Mouse (Mus musculus) intestine, postnatal 0 days (tissue): ENCODE data around the gene Cic. TPM values are rescaled to one million over a fixed set of nuclear protein-coding genes. Genes with fewer than 3 reads are reported as not detected.
"Not testable (repeated sequence)": the region's sequence is repeated elsewhere in the genome, so short reads cannot be mapped to it uniquely, and the experiment has no call there.

Experiments
- ATAC-seq: fragments of 200-750 bp; cut with Nextera tagmentation; 2 replicates; pipeline ENCODE4 v1.8.0; 2017; ENCODE audit warnings: mild to moderate bottlenecking, moderate TSS enrichment, moderate library complexity
- H3K27ac ChIP-seq: fragments of 300-500 bp; sonication (generic); 2 replicates; pipeline ENCODE4 v1.5.1; 2014; ENCODE audit warnings: mild to moderate bottlenecking, low read depth, low read length, moderate library complexity
- H3K27me3 ChIP-seq: fragments of 300-500 bp; sonication (generic); replicated peaks from 2 replicates; pipeline ENCODE4 v1.6.1; 2014; ENCODE audit warnings: low read length, mixed read lengths; ENCODE audit not compliant: control insufficient read depth, insufficient read depth
- H3K36me3 ChIP-seq: fragments of 300-500 bp; sonication (generic); 2 replicates; pipeline ENCODE4 v1.6.1; 2014; ENCODE audit warnings: mild to moderate bottlenecking, moderate library complexity; ENCODE audit not compliant: control insufficient read depth, insufficient read depth
- H3K4me1 ChIP-seq: fragments of 300-500 bp; sonication (generic); replicated peaks from 2 replicates; pipeline ENCODE4 v1.6.1; 2014; ENCODE audit warnings: antibody characterized with exemption, low read length, mixed read lengths; ENCODE audit not compliant: control insufficient read depth, insufficient read depth
- H3K4me2 ChIP-seq: fragments of 300-500 bp; sonication (generic); replicated peaks from 2 replicates; pipeline ENCODE4 v1.6.1; 2014; ENCODE audit warnings: low read depth, mild to moderate bottlenecking, moderate library complexity
- H3K4me3 ChIP-seq: fragments of 300-500 bp; sonication (generic); 2 replicates; pipeline ENCODE4 v1.5.1; 2014; ENCODE audit warnings: low read depth, low read length
- H3K9ac ChIP-seq: fragments of 300-500 bp; sonication (generic); 2 replicates; pipeline ENCODE4 v1.6.1; 2014; ENCODE audit warnings: mild to moderate bottlenecking, low read depth, low read length
- H3K9me3 ChIP-seq: fragments of 300-500 bp; sonication (generic); 2 replicates; pipeline ENCODE4 v1.6.1; 2016; ENCODE audit warnings: mixed run types; ENCODE audit not compliant: control insufficient read depth
- CTCF ChIP-seq: sonication (generic); IDR thresholded peaks from 2 replicates; pipeline ENCODE4 v1.5.1; 2016; ENCODE audit warnings: low read depth, mild to moderate bottlenecking, control low read depth, antibody characterized with exemption, moderate library complexity
- WGBS: fragments of 180-500 bp; shearing (Covaris S2); extraction: QIAGEN DNeasy Blood & Tissue Kit; methylation state at CpG from one replicate; pipeline ENCODE4 v1.1.7; 2014; 5-methylcytosine and 5-hydroxymethylcytosine counted together
- polyA plus RNA-seq: library from polyadenylated mRNA; unstranded; fragments of >200 nt; fragmentation: Nextera tagmentation; extraction: Ambion mirVana; gene quantifications from 2 replicates; pipeline ENCODE4 v1.2.1, GENCODE M21; 2015

Cic gene
- polyA plus RNA-seq, 1 experiment from 2014 or later = 17.2 TPM

DNA sequence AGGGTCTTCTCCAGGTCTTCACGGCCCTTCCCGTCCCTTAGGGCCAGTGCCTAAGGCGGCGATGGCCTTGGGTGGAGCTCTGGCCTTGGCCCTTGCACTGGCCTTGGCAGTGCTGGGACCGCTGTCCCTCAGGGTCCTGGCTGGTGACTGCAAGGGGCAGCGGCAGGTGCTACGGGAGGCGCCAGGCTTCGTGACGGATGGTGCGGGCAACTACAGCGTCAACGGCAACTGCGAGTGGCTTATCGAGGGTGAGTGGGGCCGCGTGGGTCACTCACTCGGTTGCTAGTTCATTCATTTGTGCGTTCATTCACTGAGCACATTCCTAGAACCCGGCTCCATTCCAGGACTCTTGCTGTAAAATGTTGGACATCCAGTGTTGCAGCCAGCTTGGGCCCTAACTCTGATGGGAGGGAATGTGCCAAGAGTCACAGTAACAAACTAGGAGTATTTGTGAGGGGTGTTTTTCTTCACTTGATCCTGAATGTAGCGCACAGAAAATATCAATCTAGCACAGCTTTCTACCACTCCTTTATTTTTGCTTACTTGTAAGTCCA, 50.0 kb downstream of the Cic start:
- TF ChIP-seq CTCF = no peak
- WGBS = 12% methylated on average over 21 of the region's 21 CpGs
- Histone ChIP-seq H3K4me3 (peak overlapping the region; percentile 70), H3K4me2 (peak overlapping the region; percentile 89), H3K9ac (peak overlapping the region; percentile 70), H3K27me3 (peaks cover 34% of the 10 kb centered on the region), H3K27ac (peak overlapping the region; percentile 30; the same call in 1 of the 2 replicates), H3K9me3 (no peaks in the 10 kb centered on the region), H3K4me1 (0 out of 2 replicates have a peak, but pooled peaks cover 4% of the 10 kb centered on the region), H3K36me3 (no peaks in the 10 kb centered on the region)
- no peak for ATAC-seq

DNA sequence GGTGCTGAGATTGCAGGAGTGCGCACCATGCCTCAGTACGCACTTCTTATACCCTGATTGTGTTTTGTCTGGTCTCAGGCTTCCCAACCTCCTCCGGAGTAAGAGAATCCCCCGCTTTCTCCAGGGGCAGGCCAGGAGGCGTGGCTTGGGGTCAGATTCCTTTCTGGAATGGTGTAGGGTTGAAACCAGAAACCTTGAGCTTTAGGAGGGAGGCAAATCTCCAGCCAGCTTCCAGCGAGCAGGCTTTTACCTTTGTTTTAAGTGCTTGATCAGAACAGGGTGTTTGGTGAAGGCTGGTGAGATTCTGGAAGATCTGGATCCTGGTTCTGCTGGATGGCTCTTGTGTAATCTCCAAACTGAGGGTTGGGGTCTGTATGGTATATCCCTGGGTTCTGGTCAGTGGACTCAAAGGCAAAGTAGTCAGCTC, 54.6 kb downstream of the Cic start:
- peak; percentile 15; the same call in 1 of the 2 replicates for ATAC-seq
- no peak overlapping the region for H3K4me3 ChIP-seq
- 0 out of 2 replicates have a peak overlapping the region, but pooled peaks have one; percentile 13 for H3K4me2 ChIP-seq
- H3K9ac ChIP-seq = no peak overlapping the region
- WGBS = 26% methylated on average over 6 of the region's 6 CpGs
- H3K36me3 ChIP-seq = no peaks in the 10 kb centered on the region
- 0 out of 2 replicates have a peak, but pooled peaks cover 4% of the 10 kb centered on the region for H3K4me1 ChIP-seq
- no peak for TF ChIP-seq CTCF
- no peaks in the 10 kb centered on the region for H3K9me3 ChIP-seq
- no peaks in the 10 kb centered on the region for H3K27me3 ChIP-seq
- no peak overlapping the region for H3K27ac ChIP-seq

DNA sequence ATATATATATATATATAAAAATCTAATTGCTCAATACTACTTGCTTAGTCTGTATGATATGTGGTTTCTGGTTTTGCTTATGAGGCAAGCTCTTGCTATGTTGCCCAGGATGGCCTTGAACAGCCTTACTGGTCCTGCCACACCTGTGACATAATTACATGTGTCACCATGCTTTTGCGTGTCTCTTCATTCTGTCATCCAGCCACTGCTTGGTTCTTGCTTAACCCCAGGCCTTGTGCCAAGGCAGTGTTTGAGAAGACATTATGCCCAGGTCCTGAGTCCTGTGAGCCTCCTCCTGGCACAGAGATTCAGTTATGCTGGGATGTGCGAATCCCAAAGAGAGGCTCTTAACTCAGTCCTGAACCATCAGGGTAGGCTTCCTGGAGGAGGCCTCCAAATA, 55.7 kb downstream of the Cic start:
- no peak for TF ChIP-seq CTCF
- no peak for ATAC-seq
- H3K4me2 ChIP-seq = no peak overlapping the region
- 85% methylated on average over 2 of the region's 2 CpGs for WGBS
- H3K4me3 ChIP-seq = no peak overlapping the region
- no peak overlapping the region for H3K9ac ChIP-seq
- H3K27ac ChIP-seq = no peak overlapping the region
- no peaks in the 10 kb centered on the region for H3K27me3 ChIP-seq
- no peaks in the 10 kb centered on the region for H3K36me3 ChIP-seq
- no peaks in the 10 kb centered on the region for H3K4me1 ChIP-seq
- H3K9me3 ChIP-seq = no peaks in the 10 kb centered on the region

GRCm38 (mm10) chr7:25325431-25325830, 57.9 kb downstream of the Cic start:
- H3K4me3 ChIP-seq, H3K27me3 ChIP-seq, H3K36me3 ChIP-seq, H3K9me3 ChIP-seq, H3K9ac ChIP-seq, ATAC-seq, H3K27ac ChIP-seq, H3K4me1 ChIP-seq, H3K4me2 ChIP-seq: not testable (repeated sequence)
- WGBS = 87% methylated on average over 6 of the region's 6 CpGs

DNA sequence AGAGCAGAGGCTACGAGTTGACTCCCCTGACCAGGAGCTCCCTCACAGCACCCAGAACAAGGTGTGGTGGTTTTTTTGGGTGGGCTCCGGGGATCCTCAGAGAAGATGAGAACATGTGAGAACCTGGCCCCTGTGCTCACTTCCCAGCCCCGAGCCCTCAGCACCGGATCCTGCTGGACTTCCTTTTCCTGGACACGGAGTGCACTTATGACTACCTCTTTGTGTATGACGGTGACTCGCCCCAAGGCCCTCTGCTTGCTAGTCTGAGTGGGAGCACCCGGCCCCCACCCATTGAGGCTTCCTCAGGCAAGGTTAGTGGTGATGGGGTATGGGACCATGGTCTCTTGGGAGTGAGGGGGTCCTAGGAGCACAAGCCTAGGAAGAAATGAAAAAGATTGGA, 58.7 kb downstream of the Cic start:
- Histone ChIP-seq H3K9ac (no peak overlapping the region), H3K36me3 (peaks cover 8% of the 10 kb centered on the region; the same call in 1 of the 2 replicates), H3K4me3 (no peak overlapping the region), H3K4me1 (no peaks in the 10 kb centered on the region), H3K27ac (no peak overlapping the region), H3K9me3 (no peaks in the 10 kb centered on the region), H3K27me3 (no peaks in the 10 kb centered on the region), H3K4me2 (no peak overlapping the region)
- no peak for ATAC-seq
- 85% methylated on average over 8 of the region's 8 CpGs for WGBS
- TF ChIP-seq CTCF = no peak

DNA sequence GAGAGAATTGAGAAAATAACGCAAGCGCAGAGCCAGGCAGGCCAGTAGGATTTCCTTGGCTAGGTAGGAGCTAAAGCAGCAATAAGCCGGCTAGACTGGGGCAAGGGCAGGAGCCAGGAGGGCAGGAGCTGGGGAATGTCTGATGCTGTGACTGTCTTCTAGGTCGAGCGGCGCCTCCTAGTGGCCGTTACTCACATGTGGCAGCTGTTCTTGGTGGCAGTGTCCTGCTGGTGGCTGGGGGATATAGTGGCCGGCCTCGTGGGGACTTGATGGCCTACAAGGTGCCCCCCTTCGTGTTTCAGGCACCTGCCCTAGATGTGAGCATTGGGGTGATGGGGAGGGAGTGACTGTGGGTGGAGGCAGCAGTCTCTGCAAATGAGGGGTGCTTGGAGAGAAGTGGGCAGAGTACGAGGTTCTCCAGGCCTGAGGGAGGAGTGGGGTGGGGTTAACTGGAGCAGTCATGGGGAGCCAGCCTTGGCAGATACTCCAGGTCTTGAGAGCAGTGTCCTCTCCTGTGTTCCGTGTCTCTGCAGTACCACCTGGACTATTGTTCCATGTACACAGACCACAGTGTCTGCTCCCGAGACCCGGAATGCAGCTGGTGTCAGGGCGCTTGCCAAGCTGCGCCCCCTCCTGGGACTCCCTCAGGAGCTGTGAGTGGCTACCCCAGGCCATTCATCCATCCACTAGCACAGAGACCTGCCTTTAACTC, 66.2 kb downstream of the Cic start:
- 45% methylated on average over 16 of the region's 16 CpGs for WGBS

More for the DNA sequence above, 66.2 kb downstream of the Cic start:
- ATAC-seq = peak; percentile 60
- H3K9me3 ChIP-seq = no peaks in the 10 kb centered on the region
- no peaks in the 10 kb centered on the region for H3K4me1 ChIP-seq
- no peaks in the 10 kb centered on the region for H3K27me3 ChIP-seq
- H3K4me2 ChIP-seq = no peak overlapping the region
- peak; percentile 93 for TF ChIP-seq CTCF
- no peak overlapping the region for H3K27ac ChIP-seq
- no peak overlapping the region for H3K4me3 ChIP-seq
- peaks cover 35% of the 10 kb centered on the region; the same call in 1 of the 2 replicates for H3K36me3 ChIP-seq
- H3K9ac ChIP-seq = no peak overlapping the region; the same call in 1 of the 2 replicates
